Mouse (Mus musculus): Measurements from ENCODE around the gene Mdm4.

- TF ChIP-seq ETS1 (IDR thresholded peaks at IDR 0.05; ENCODE audit: low read depth, low read length) (no peak), CTCF (IDR thresholded peaks at IDR 0.05 in 2 of 3, conservative IDR thresholded peaks at IDR 0.05 in 1 of 3; ENCODE audit: control insufficient read depth in 1 of 3, insufficient read depth in 1 of 3, low read depth in 2 of 3, low read length in 3 of 3, poor library complexity in 1 of 3, severe bottlenecking in 1 of 3) (no peak), USF1 (IDR thresholded peaks at IDR 0.05; ENCODE audit: low read depth, low read length) (no peak)
Observed at GRCm38 (mm10) chr1:133027126-133027525, 3.2 kb downstream of the Mdm4 start.

Measured in MEL (cell line).